Mouse (Mus musculus) CH12.LX (cell line): ENCODE data around the gene Fam186a. TPM values are rescaled to one million over a fixed set of nuclear protein-coding genes. Genes with fewer than 3 reads are reported as not detected.
A peak's percentile ranks its signal among the peaks of the same experiment; 100 is the strongest.

Source experiments
- DNase-seq: peaks from one replicate; pipeline ENCODE4 v3.0.0-alpha.2; 2013; ENCODE audit errors: extremely low read depth
- H3K27ac ChIP-seq: 2 replicates; pipeline ENCODE4 v1.5.1; 2012; ENCODE audit warnings: low read depth, mild to moderate bottlenecking, control low read depth, moderate library complexity; ENCODE audit not compliant: insufficient read depth
- H3K27me3 ChIP-seq: replicated peaks from 2 replicates; pipeline ENCODE3; 2012; ENCODE audit warnings: inconsistent platforms
- H3K36me3 ChIP-seq, 2 experiments: replicated peaks in 1 of 2; 2 replicates each; pipeline versions ENCODE3 to v1.6.1; 2012; ENCODE audit warnings: inconsistent platforms in 1 of 2, low read length in 1 of 2, mild to moderate bottlenecking in 1 of 2, mixed read lengths in 1 of 2, moderate library complexity in 1 of 2; ENCODE audit not compliant: control insufficient read depth in 1 of 2, insufficient read depth in 1 of 2
- H3K4me1 ChIP-seq, 2 experiments: 2 replicates each; pipeline ENCODE4 v1.6.1; 2012; ENCODE audit warnings: inconsistent platforms in 1 of 2, moderate library complexity in 1 of 2; ENCODE audit not compliant: insufficient read depth in 2 of 2, control insufficient read depth in 1 of 2
- H3K4me2 ChIP-seq: 2 replicates; pipeline ENCODE4 v1.6.1; 2012; ENCODE audit warnings: low read depth, mild to moderate bottlenecking, control low read depth; ENCODE audit not compliant: poor library complexity, insufficient read depth, severe bottlenecking
- H3K4me3 ChIP-seq, 3 experiments: fragments of 150-350 bp in 1 of 3; sonication (generic) in 1 of 3; replicated peaks in 1 of 3; 2 replicates each; pipeline versions ENCODE3 to v1.5.1; 2011 to 2012; ENCODE audit warnings: low read depth in 2 of 3, low read length in 2 of 3, mild to moderate bottlenecking in 2 of 3, moderate library complexity in 2 of 3, control low read depth in 1 of 3, improper control_type of control experiment in 1 of 3, inconsistent platforms in 1 of 3, mixed read lengths in 1 of 3; ENCODE audit not compliant: poor library complexity in 1 of 3
- H3K79me2 ChIP-seq: replicated peaks from 2 replicates; pipeline ENCODE4 v1.6.1; 2012; ENCODE audit warnings: mild to moderate bottlenecking, moderate library complexity; ENCODE audit not compliant: control insufficient read depth, poor library complexity, insufficient read depth, severe bottlenecking; ENCODE audit errors: extremely low read depth
- H3K9ac ChIP-seq: 2 replicates; pipeline ENCODE4 v1.6.1; 2012; ENCODE audit warnings: low read depth, mild to moderate bottlenecking, control low read depth, moderate library complexity; ENCODE audit not compliant: insufficient read depth
- H3K9me3 ChIP-seq: replicated peaks from 2 replicates; pipeline ENCODE3; 2012; ENCODE audit warnings: low read length, inconsistent platforms, mixed read lengths
- BHLHE40 ChIP-seq: IDR thresholded peaks from 2 replicates; pipeline ENCODE4 v1.6.1; 2011; ENCODE audit warnings: mild to moderate bottlenecking, low read depth, low read length, improper control_type of control experiment
- CHD1 ChIP-seq: IDR thresholded peaks from 2 replicates; pipeline ENCODE4 v1.6.1; 2012; ENCODE audit warnings: low read depth, low read length, improper control_type of control experiment, inconsistent platforms
- CHD2 ChIP-seq: IDR thresholded peaks from 2 replicates; pipeline ENCODE4 v1.6.1; 2011; ENCODE audit warnings: low read length, improper control_type of control experiment
- CTCF ChIP-seq, 2 experiments: IDR thresholded peaks in 1 of 2; conservative IDR thresholded peaks in 1 of 2; 2 replicates each; pipeline ENCODE4 v1.5.1; 2011 to 2012; ENCODE audit warnings: low read depth in 2 of 2, low read length in 2 of 2, improper control_type of control experiment in 1 of 2, inconsistent platforms in 1 of 2, mild to moderate bottlenecking in 1 of 2, moderate library complexity in 1 of 2
- E2F4 ChIP-seq: IDR thresholded peaks from 2 replicates; pipeline ENCODE4 v1.6.1; 2011; ENCODE audit warnings: low read depth, low read length, improper control_type of control experiment; ENCODE audit not compliant: insufficient replicate concordance
- ELF1 ChIP-seq: IDR thresholded peaks from 2 replicates; pipeline ENCODE4 v1.6.1; 2014; ENCODE audit warnings: low read depth, mild to moderate bottlenecking, inconsistent platforms, low read length, improper control_type of control experiment
- EP300 ChIP-seq: IDR thresholded peaks from 2 replicates; pipeline ENCODE4 v1.6.1; 2011; ENCODE audit warnings: low read length, improper control_type of control experiment
- ETS1 ChIP-seq: conservative IDR thresholded peaks from 2 replicates; pipeline ENCODE4 v1.6.1; 2012; ENCODE audit warnings: low read depth, mild to moderate bottlenecking, inconsistent platforms, low read length, improper control_type of control experiment, moderate library complexity
- GABPA ChIP-seq: IDR thresholded peaks from 2 replicates; pipeline ENCODE4 v1.6.1; 2012; ENCODE audit warnings: low read depth, low read length, improper control_type of control experiment, inconsistent platforms; ENCODE audit not compliant: insufficient replicate concordance
- HCFC1 ChIP-seq: IDR thresholded peaks from 2 replicates; pipeline ENCODE4 v1.6.1; 2012; ENCODE audit warnings: low read depth, mild to moderate bottlenecking, inconsistent platforms, low read length, improper control_type of control experiment
- JUN ChIP-seq: IDR thresholded peaks from 2 replicates; pipeline ENCODE4 v1.6.1; 2011; ENCODE audit warnings: low read depth, mild to moderate bottlenecking, low read length, improper control_type of control experiment, moderate library complexity; ENCODE audit not compliant: insufficient read depth
- JUND ChIP-seq: conservative IDR thresholded peaks from 2 replicates; pipeline ENCODE4 v1.6.1; 2011; ENCODE audit warnings: low read depth, low read length, improper control_type of control experiment
- KAT2A ChIP-seq: IDR thresholded peaks from 2 replicates; pipeline ENCODE4 v1.6.1; 2012; ENCODE audit warnings: low read length, improper control_type of control experiment, inconsistent platforms; ENCODE audit not compliant: insufficient replicate concordance
- MAFK ChIP-seq: IDR thresholded peaks from 2 replicates; pipeline ENCODE4 v1.6.1; 2011; ENCODE audit warnings: low read length, improper control_type of control experiment; ENCODE audit not compliant: insufficient replicate concordance
- MAX ChIP-seq: IDR thresholded peaks from 2 replicates; pipeline ENCODE4 v1.6.1; 2011; ENCODE audit warnings: low read length, improper control_type of control experiment
- MAZ ChIP-seq: IDR thresholded peaks from 2 replicates; pipeline ENCODE4 v1.6.1; 2012; ENCODE audit warnings: low read depth, mild to moderate bottlenecking, inconsistent platforms, low read length, improper control_type of control experiment, moderate library complexity
- MEF2A ChIP-seq: IDR thresholded peaks from 2 replicates; pipeline ENCODE4 v1.6.1; 2014; ENCODE audit warnings: low read depth, mild to moderate bottlenecking, inconsistent platforms, low read length, improper control_type of control experiment, borderline replicate concordance
- MXI1 ChIP-seq: IDR thresholded peaks from 2 replicates; pipeline ENCODE4 v1.6.1; 2011; ENCODE audit warnings: mild to moderate bottlenecking, low read depth, low read length, improper control_type of control experiment
- MYC ChIP-seq: IDR thresholded peaks from 2 replicates; pipeline ENCODE4 v1.6.1; 2011; ENCODE audit warnings: low read depth, mild to moderate bottlenecking, improper control_type of control experiment, low read length
- NELFE ChIP-seq: IDR thresholded peaks from 2 replicates; pipeline ENCODE4 v1.6.1; 2011; ENCODE audit warnings: low read depth, low read length, improper control_type of control experiment
- NRF1 ChIP-seq: IDR thresholded peaks from 2 replicates; pipeline ENCODE4 v1.6.1; 2014; ENCODE audit warnings: low read depth, mild to moderate bottlenecking, inconsistent platforms, low read length, improper control_type of control experiment, moderate library complexity
- PAX5 ChIP-seq: IDR thresholded peaks from 2 replicates; pipeline ENCODE4 v1.6.1; 2012; ENCODE audit warnings: low read length, inconsistent platforms, mixed read lengths
- POLR2A ChIP-seq: IDR thresholded peaks from 2 replicates; pipeline ENCODE4 v1.6.1; 2011; ENCODE audit warnings: low read depth, mild to moderate bottlenecking, improper control_type of control experiment, low read length
- POLR2AphosphoS2 ChIP-seq: IDR thresholded peaks from 2 replicates; pipeline ENCODE4 v1.6.1; 2011; ENCODE audit warnings: low read depth, low read length, improper control_type of control experiment
- RAD21 ChIP-seq: IDR thresholded peaks from 2 replicates; pipeline ENCODE4 v1.6.1; 2011; ENCODE audit warnings: low read depth, mild to moderate bottlenecking, low read length, improper control_type of control experiment, moderate library complexity
- RCOR1 ChIP-seq: conservative IDR thresholded peaks from 2 replicates; pipeline ENCODE4 v1.6.1; 2012; ENCODE audit warnings: low read depth, mild to moderate bottlenecking, inconsistent platforms, low read length, improper control_type of control experiment
- SIN3A ChIP-seq: IDR thresholded peaks from 2 replicates; pipeline ENCODE4 v1.6.1; 2012; ENCODE audit warnings: low read length, improper control_type of control experiment, inconsistent platforms
- SMC3 ChIP-seq: IDR thresholded peaks from 2 replicates; pipeline ENCODE4 v1.6.1; 2011; ENCODE audit warnings: low read depth, low read length, improper control_type of control experiment
- TBP ChIP-seq: conservative IDR thresholded peaks from 2 replicates; pipeline ENCODE4 v1.6.1; 2011; ENCODE audit warnings: low read depth, low read length, improper control_type of control experiment
- TCF12 ChIP-seq: IDR thresholded peaks from 2 replicates; pipeline ENCODE4 v1.6.1; 2014; ENCODE audit warnings: low read depth, mild to moderate bottlenecking, inconsistent platforms, low read length, improper control_type of control experiment
- UBTF ChIP-seq: IDR thresholded peaks from 2 replicates; pipeline ENCODE4 v1.6.1; 2012; ENCODE audit warnings: low read depth, mild to moderate bottlenecking, inconsistent platforms, low read length, improper control_type of control experiment, moderate library complexity
- USF1 ChIP-seq: IDR thresholded peaks from 2 replicates; pipeline ENCODE4 v1.6.1; 2014; ENCODE audit warnings: low read depth, mild to moderate bottlenecking, inconsistent platforms, low read length, improper control_type of control experiment
- ZC3H11A ChIP-seq: IDR thresholded peaks from 2 replicates; pipeline ENCODE4 v1.6.1; 2012; ENCODE audit warnings: low read depth, mild to moderate bottlenecking, inconsistent platforms, low read length, improper control_type of control experiment
- ZKSCAN1 ChIP-seq: IDR thresholded peaks from 2 replicates; pipeline ENCODE4 v1.6.1; 2012; ENCODE audit warnings: low read depth, inconsistent platforms, low read length, improper control_type of control experiment, borderline replicate concordance
- ZMIZ1 ChIP-seq: IDR thresholded peaks from 2 replicates; pipeline ENCODE4 v1.6.1; 2012; ENCODE audit warnings: low read depth, mild to moderate bottlenecking, inconsistent platforms, low read length, improper control_type of control experiment
- ZNF384 ChIP-seq: IDR thresholded peaks from 2 replicates; pipeline ENCODE4 v1.6.1; 2012; ENCODE audit warnings: low read depth, low read length, improper control_type of control experiment, inconsistent platforms
- dilution Hi-C: fragments of 300-500 bp; cut with MboI; formaldehyde crosslinking; loops from 2 replicates; pipeline ENCODE4 v1.14.3; 2020; ENCODE audit warnings: low sequenced_read_pairs; ENCODE audit not compliant: extremely low pct_unique_long_range_greater_than_20kb, extremely low pct_ligation_motif_present
- in situ Hi-C: fragments of 300-500 bp; cut with MboI; formaldehyde crosslinking; loops from 3 replicates; pipeline ENCODE4 v1.14.3; 2019; ENCODE audit warnings: low sequenced_read_pairs, low pct_ligation_motif_present, low pct_unique_long_range_greater_than_20kb, mixed read lengths
- polyA plus RNA-seq: library from polyadenylated mRNA; unstranded; fragments of >175 nt; gene quantifications from 2 replicates; pipeline ENCODE4 v1.2.1, GENCODE M21; 2012; ENCODE audit warnings: low read depth; ENCODE audit not compliant: insufficient read length
- total RNA-seq, 2 experiments: library from RNA; depleted of rRNA; stranded (reverse); fragments of 300-350 nt in 1 of 2; fragments of >200 nt in 1 of 2; gene quantifications; 2 replicates each; pipeline ENCODE4 v1.2.3; 2012 to 2014

The Fam186a gene
- total and polyA plus RNA-seq, 3 experiments: not detected

GRCm38 (mm10) chr15:99972989-99973911, 6.4 kb upstream of the Fam186a start:
- H3K4me1 ChIP-seq: peaks cover 0 to 44% of the 10 kb centered on the region in 2 experiments; a peak in 2 of 4 replicates
- dilution Hi-C loops (no loop called here), in situ Hi-C loops (no loop called here)

GRCm38 (mm10) chr15:99972361-99972988, 5.6 kb upstream of the Fam186a start:
- Histone ChIP-seq H3K79me2 (peaks cover 44% of the 10 kb centered on the region), H3K27me3 (no peaks in the 10 kb centered on the region), H3K4me2 (no peak overlapping the region; the same call in 1 of the 2 replicates), H3K4me3 (peak overlapping the region; percentile 87 to 100 (median 98)), H3K27ac (peak overlapping the region; percentile 82), H3K9ac (peak overlapping the region; percentile 70), H3K4me1 (peaks cover 0 to 43% of the 10 kb centered on the region in 2 experiments; a peak in 2 of 4 replicates), H3K9me3 (no peaks in the 10 kb centered on the region), H3K36me3 (peaks cover 0 to 3% of the 10 kb centered on the region in 2 experiments)
- DNase-seq: peak; percentile 97
- in situ Hi-C loops (no loop called here), dilution Hi-C loops (no loop called here)
- TF ChIP-seq SMC3 (no peak), TCF12 (peak; percentile 73), NELFE (peak; percentile 90), MAZ (peak; percentile 97), EP300 (no peak), JUN (no peak), ZC3H11A (no peak), CHD2 (peak; percentile 96), MAFK (no peak; the same call in 1 of the 2 replicates), ETS1 (peak; percentile 29; the same call in 1 of the 2 replicates), CTCF (conservative IDR thresholded peaks at IDR 0.05 in 1 of 2, IDR thresholded peaks at IDR 0.05 in 1 of 2; ENCODE audit: low read depth in 2 of 2, low read length in 2 of 2) (no peak), SIN3A (peak; percentile 92), MAX (no peak; the same call in 1 of the 2 replicates), POLR2A (peak; percentile 90), GABPA (peak; percentile 40; the same call in 1 of the 2 replicates), UBTF (no peak)

More at GRCm38 (mm10) chr15:99972989-99973911, 6.4 kb upstream of the Fam186a start:
- Histone ChIP-seq H3K4me3 (peak overlapping the region; percentile 87 to 100 (median 98)), H3K27ac (peak overlapping the region; percentile 48), H3K9me3 (no peaks in the 10 kb centered on the region), H3K79me2 (peaks cover 49% of the 10 kb centered on the region), H3K27me3 (no peaks in the 10 kb centered on the region), H3K4me2 (peak overlapping the region; percentile 82), H3K36me3 (peaks cover 0 to 3% of the 10 kb centered on the region in 2 experiments), H3K9ac (peak overlapping the region; percentile 67)
- TF ChIP-seq UBTF (no peak; the same call in 1 of the 2 replicates), TBP (no peak), ZNF384 (0 out of 2 replicates have a peak, but pooled peaks have one; percentile 17), ZC3H11A (no peak), POLR2A (no peak), SMC3 (no peak), NELFE (no peak), SIN3A (peak; percentile 83), ETS1 (no peak; the same call in 1 of the 2 replicates), POLR2AphosphoS2 (no peak; the same call in 1 of the 2 replicates), PAX5 (no peak), ZMIZ1 (no peak; the same call in 1 of the 2 replicates), MAZ (no peak), JUND (no peak), MEF2A (no peak), ZKSCAN1 (no peak), ELF1 (no peak), HCFC1 (no peak), EP300 (no peak), MAX (peak; percentile 91; the same call in 1 of the 2 replicates), MYC (peak; percentile 67; the same call in 1 of the 2 replicates), RAD21 (no peak), TCF12 (no peak), BHLHE40 (no peak), KAT2A (no peak), NRF1 (peak; percentile 69), MAFK (no peak), E2F4 (no peak), USF1 (peak; percentile 29; the same call in 1 of the 2 replicates), GABPA (no peak), MXI1 (peak; percentile 97), CHD1 (no peak), CTCF (conservative IDR thresholded peaks at IDR 0.05 in 1 of 2, IDR thresholded peaks at IDR 0.05 in 1 of 2; ENCODE audit: low read depth in 2 of 2, low read length in 2 of 2) (no peak), JUN (no peak), RCOR1 (no peak)
- DNase-seq: peak; percentile 78
